Comparison of ENCODE assay signal across 25 mouse cellular contexts in genomic region chr6:103546314-103546713, GRCm38 (mm10). TPM values are rescaled to one million over a fixed set of nuclear protein-coding genes. Genes with fewer than 3 reads are reported as not detected.
DNase-seq lines count a peak whose midpoint lies in the region; ATAC-seq and TF ChIP-seq lines count a peak whose summit lies in the region.
"Had no signal": no experiment of that assay in that cellular context is flagged by ENCODE, and none has a peak within 500 bp of the region (broad histone marks: within the 10 kb centered on the region; RNA-seq: fewer than 3 reads in every experiment).

No protein-coding gene starts in this region.

- WGBS in hindbrain, embryonic 13.5 days = 78% methylated on average over 3 of the region's 3 CpGs
- 62% methylated on average over 3 of the region's 3 CpGs for WGBS in hindbrain, embryonic 14.5 days
- 80% methylated on average over 3 of the region's 3 CpGs for WGBS in intestine, embryonic 16.5 days

- no peak overlapping the region for H3K4me2 ChIP-seq in hindbrain, embryonic 13.5 days
- H3K4me2 ChIP-seq in hindbrain, embryonic 14.5 days (replicated peaks) = no peak overlapping the region
- H3K4me2 ChIP-seq in intestine, embryonic 16.5 days (ENCODE audit: low read depth, low read length) = no peak overlapping the region

- H3K27me3 ChIP-seq in hindbrain, embryonic 13.5 days = no peaks in the 10 kb centered on the region
- H3K27me3 ChIP-seq in hindbrain, embryonic 14.5 days (ENCODE audit: control insufficient read depth, insufficient read depth, low read length) = no peaks in the 10 kb centered on the region
- no peaks in the 10 kb centered on the region for H3K27me3 ChIP-seq in intestine, embryonic 16.5 days (replicated peaks; ENCODE audit: control insufficient read depth, insufficient read depth, low read length)
- H3K27me3 ChIP-seq: CH12.LX, Patski had no signal

- ATAC-seq in frontal cortex, adult (ENCODE audit: low TSS enrichment) = peak; percentile 71
- ATAC-seq in hindbrain, embryonic 13.5 days (ENCODE audit: low FRiP score) = no peak
- no peak for ATAC-seq in hindbrain, embryonic 14.5 days (ENCODE audit: low FRiP score)
- no peak for ATAC-seq in intestine, embryonic 16.5 days
- ATAC-seq: activated CD4-positive, CD25-positive, alpha-beta regulatory T cell, adult 4 months; CD4-positive, CD25-positive, alpha-beta regulatory T cell, adult 4 months; Patski had no signal

- no peaks in the 10 kb centered on the region for H3K36me3 ChIP-seq in hindbrain, embryonic 13.5 days
- H3K36me3 ChIP-seq in hindbrain, embryonic 14.5 days (replicated peaks; ENCODE audit: control insufficient read depth, insufficient read depth) = no peaks in the 10 kb centered on the region
- H3K36me3 ChIP-seq in intestine, embryonic 16.5 days (ENCODE audit: control insufficient read depth, insufficient read depth, low read length) = no peaks in the 10 kb centered on the region
- H3K36me3 ChIP-seq: G1E had no signal

- no peak overlapping the region for H3K9ac ChIP-seq in hindbrain, embryonic 13.5 days
- H3K9ac ChIP-seq in hindbrain, embryonic 14.5 days = no peak overlapping the region
- no peak overlapping the region for H3K9ac ChIP-seq in intestine, embryonic 16.5 days (ENCODE audit: low read depth, low read length)

- peaks cover 12% of the 10 kb centered on the region for H3K4me1 ChIP-seq in hindbrain, embryonic 13.5 days (replicated peaks)
- peaks cover 11% of the 10 kb centered on the region; the same call in 1 of the 2 replicates for H3K4me1 ChIP-seq in hindbrain, embryonic 14.5 days (replicated peaks; ENCODE audit: control insufficient read depth, insufficient read depth, low read length)
- H3K4me1 ChIP-seq in intestine, embryonic 16.5 days (ENCODE audit: control insufficient read depth, insufficient read depth, low read length) = no peaks in the 10 kb centered on the region

- no peak for TF ChIP-seq POLR2A in brain, embryonic 14.5 days (IDR thresholded peaks at IDR 0.05; ENCODE audit: borderline replicate concordance, extremely low read depth, insufficient read depth, insufficient read length, poor library complexity, severe bottlenecking)

- no peak overlapping the region for H3K4me3 ChIP-seq in hindbrain, embryonic 13.5 days
- H3K4me3 ChIP-seq in hindbrain, embryonic 14.5 days (replicated peaks; ENCODE audit: low read length) = no peak overlapping the region
- H3K4me3 ChIP-seq in intestine, embryonic 16.5 days (ENCODE audit: low read length) = no peak overlapping the region

- DNase-seq in frontal cortex, adult 2 months (ENCODE audit: extremely low spot score in 1 of 2, low spot score in 1 of 2) = no peak
- DNase-seq in hindbrain, embryonic 14.5 days (ENCODE audit: low spot score) = no peak
- DNase-seq in brain, adult 2 months (ENCODE audit: low read depth, low spot score) = peak; percentile 56
- peak; percentile 46 for DNase-seq in brain, embryonic 14.5 days (ENCODE audit: low read depth)
- DNase-seq in cerebellum, adult 9-11 months = no peak
- DNase-seq: adrenal gland, adult 2 months; adrenal gland, adult 8-10 months; adrenal gland, postnatal 10 days; adrenal gland, postnatal 14 days; adrenal gland, postnatal 25 days; adrenal gland, postnatal 36 days; B cell, adult 2 months; cerebellum, adult 11 months; cerebellum, adult 11-12 months; cerebellum, adult 18-20 months; cerebellum, adult 2 months had no signal

- H3K27ac ChIP-seq in hindbrain, embryonic 13.5 days = peak overlapping the region; percentile 15; the same call in 1 of the 2 replicates
- H3K27ac ChIP-seq in hindbrain, embryonic 14.5 days = no peak overlapping the region
- no peak overlapping the region for H3K27ac ChIP-seq in intestine, embryonic 16.5 days (ENCODE audit: low read length)

- H3K9me3 ChIP-seq in hindbrain, embryonic 13.5 days = no peaks in the 10 kb centered on the region
- H3K9me3 ChIP-seq in hindbrain, embryonic 14.5 days (ENCODE audit: control insufficient read depth, low read length) = no peaks in the 10 kb centered on the region
- H3K9me3 ChIP-seq in intestine, embryonic 16.5 days (ENCODE audit: control insufficient read depth, low read length) = no peaks in the 10 kb centered on the region
- H3K9me3 ChIP-seq: G1E had no signal

- TF ChIP-seq CTCF in brain, embryonic 14.5 days (IDR thresholded peaks at IDR 0.05; ENCODE audit: borderline replicate concordance, extremely low read depth, insufficient read depth, insufficient read length) = no peak

RNA-seq across cellular contexts. Expression of gene Chl1, which starts 35.9 kb away (rescaled TPM):
- polyA plus RNA-seq in frontal cortex, adult 2 months (2012; rRNA removed) = 21.7 and 32.1 TPM in 2 replicates
- polyA plus RNA-seq in hindbrain, embryonic 13.5 days (2015; fragmentation: Nextera tagmentation; extraction: Ambion mirVana) = 108 and 117 TPM in 2 replicates
- 137 and 150 TPM in 2 replicates for polyA plus RNA-seq in hindbrain, embryonic 14.5 days (2014; fragmentation: Nextera tagmentation; extraction: Ambion mirVana)
- polyA plus RNA-seq in brain, embryonic 14.5 days (2012; rRNA removed) = 63.5 and 104 TPM in 2 replicates
- 2.7 and 3.1 TPM in 2 replicates for polyA plus RNA-seq in intestine, embryonic 16.5 days (2015; fragmentation: Nextera tagmentation; extraction: Ambion mirVana)
- polyA plus RNA-seq: activated CD4-positive, CD25-positive, alpha-beta regulatory T cell, adult 4 months; C2C12; G1E; Patski had no signal

Comparison
In these comparisons a context has a peak if more than half of its experiments do, and no peak if none do; other contexts are left out.
1. DNase-seq: peak in brain, adult 2 months (single experiment) and brain, embryonic 14.5 days (single experiment); none in frontal cortex, adult 2 months (0 of 2), hindbrain, embryonic 14.5 days (single experiment) and cerebellum, adult 9-11 months (single experiment).